Mouse (Mus musculus): ENCODE results near the gene Gm10639. TPM values are rescaled to one million over a fixed set of nuclear protein-coding genes. Genes with fewer than 3 reads are reported as not detected.
"Not testable (repeated sequence)": the region's sequence is repeated elsewhere in the genome, so short reads cannot be mapped to it uniquely, and the experiment has no call there.

Gene Gm10639
- total RNA-seq, 2 experiments from 2014 or later = not detected

DNA sequence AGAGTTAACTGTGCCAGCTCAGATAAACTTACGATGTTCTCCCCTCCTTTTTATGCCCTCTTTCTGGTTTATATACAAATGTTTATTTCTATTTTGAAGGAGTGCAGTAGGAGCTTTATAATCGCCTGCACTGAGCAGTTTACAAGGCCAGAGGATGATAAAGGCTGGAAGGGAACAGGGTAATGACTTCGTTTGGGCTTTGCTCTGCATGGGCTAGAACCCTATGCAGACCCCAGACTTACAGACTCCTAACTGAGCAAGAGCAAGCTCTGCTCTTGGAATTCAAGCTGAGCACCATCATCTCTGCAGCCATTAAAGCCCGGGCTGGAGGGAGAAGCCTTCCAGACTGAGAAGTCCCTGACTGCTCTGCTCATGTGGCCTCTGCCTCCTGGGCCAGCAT, 55.5 kb downstream of the Gm10639 start:
- DNase-seq (ENCODE audit: extremely low spot score in 1 of 2, low spot score in 1 of 2) = not testable (repeated sequence)

DNA sequence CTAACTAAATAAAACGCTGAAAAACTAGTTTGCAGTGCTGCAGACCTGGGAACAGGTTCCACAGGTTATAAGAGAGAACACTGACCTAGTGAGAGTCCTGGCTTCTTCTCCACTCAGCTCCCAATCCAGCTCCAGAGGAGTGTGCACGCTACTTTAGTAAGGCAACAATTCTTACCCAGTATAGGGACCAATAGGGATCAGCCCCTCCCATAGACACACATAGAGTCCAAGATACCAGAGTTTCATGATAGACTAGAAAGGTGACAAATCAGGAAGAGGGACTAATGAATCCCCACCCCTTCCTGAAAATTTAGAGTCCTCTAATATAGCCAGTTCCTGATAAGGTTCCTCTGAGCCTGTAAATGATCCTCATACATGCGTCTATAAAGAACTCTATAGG, 57.3 kb downstream of the Gm10639 start:
- no peak for DNase-seq (ENCODE audit: extremely low spot score in 1 of 2, low spot score in 1 of 2)

GRCm38 (mm10) chr9:78348206-78349004, 58.7 kb downstream of the Gm10639 start:
- DNase-seq (ENCODE audit: extremely low spot score in 1 of 2, low spot score in 1 of 2) = not testable (repeated sequence)

GRCm38 (mm10) chr9:78349141-78349540, 59.4 kb downstream of the Gm10639 start:
- DNase-seq (ENCODE audit: extremely low spot score in 1 of 2, low spot score in 1 of 2) = not testable (repeated sequence)

DNA sequence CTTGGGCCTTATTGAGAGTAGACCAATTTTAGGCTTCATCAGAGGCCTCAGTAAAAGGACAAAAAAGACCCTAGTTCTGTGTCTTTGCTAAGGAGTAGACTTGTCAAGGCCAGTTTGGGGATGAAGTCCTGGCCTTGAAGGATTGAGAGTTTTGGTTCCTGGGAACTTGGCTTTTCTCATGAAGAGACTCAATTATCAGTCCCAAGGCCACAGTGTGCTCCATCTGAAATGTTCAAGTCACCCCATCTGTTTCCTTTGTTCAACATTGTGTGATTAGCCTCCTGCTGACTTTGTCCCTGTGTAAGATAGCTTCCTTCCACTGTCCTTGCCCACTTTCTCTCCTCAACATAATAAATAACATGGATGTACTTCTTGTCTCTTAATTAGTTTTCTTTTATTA, 60.3 kb downstream of the Gm10639 start:
- DNase-seq (ENCODE audit: extremely low spot score in 1 of 2, low spot score in 1 of 2) = not testable (repeated sequence)

GRCm38 (mm10) chr9:78351504-78352220, 61.9 kb downstream of the Gm10639 start:
- DNase-seq (ENCODE audit: extremely low spot score in 1 of 2, low spot score in 1 of 2) = no peak

Other genes with a start within 250 kb of the Gm10639 start
- not detected for gene Gcm1, start 238.0 kb upstream of the Gm10639 start, total RNA-seq (2021)
- gene Fbxo9, start 180.9 kb upstream of the Gm10639 start, total RNA-seq (2021) = 100 to 1,000 TPM in 1 of 2 experiments, 10 to 100 TPM in 1; 96.4 to 102 TPM
- gene Ick, start 180.7 kb upstream of the Gm10639 start, total RNA-seq (2021) = 10 to 100 TPM; 22.6 to 27.0 TPM
- gene Gsta4, start 107.1 kb upstream of the Gm10639 start, total RNA-seq (2021) = 10 to 100 TPM; 41.7 to 58.1 TPM
- not detected for gene Gsta1, start 59.3 kb upstream of the Gm10639 start, total RNA-seq (2021)
- gene Gm3776, start 32.8 kb upstream of the Gm10639 start, total RNA-seq (2021) = not detected
- gene Omt2a, start 24.9 kb downstream of the Gm10639 start, total RNA-seq (2021) = not detected
- gene Omt2b, start 37.7 kb downstream of the Gm10639 start, total RNA-seq (2021) = not detected
- gene Gsta2, start 65.9 kb downstream of the Gm10639 start, total RNA-seq (2021) = not detected
- gene Dppa5a, start 78.3 kb downstream of the Gm10639 start, total RNA-seq (2021) = not detected
- not detected for gene Ooep, start 88.8 kb downstream of the Gm10639 start, total RNA-seq (2021)
- under 1 TPM in 1 of 2 experiments, not detected in 1; 0.16 TPM for gene Ddx43, start 105.9 kb downstream of the Gm10639 start, total RNA-seq (2021)
- gene Cgas, start 153.3 kb downstream of the Gm10639 start, total RNA-seq (2021) = 1 to 10 TPM in 1 of 2 experiments, under 1 TPM in 1; 0.74 to 1.2 TPM
- gene Mto1, start 158.3 kb downstream of the Gm10639 start, total RNA-seq (2021) = 10 to 100 TPM; 20.6 to 23.7 TPM
- 1 to 10 TPM in 1 of 2 experiments, under 1 TPM in 1; 0.89 to 1.1 TPM for gene Gm17324, start 158.9 kb downstream of the Gm10639 start, total RNA-seq (2021)
- 1,000 to 10,000 TPM; 3,010 to 3,306 TPM for gene Eef1a1, start 199.2 kb downstream of the Gm10639 start, total RNA-seq (2021)